Mouse (Mus musculus) C2C12 (cell line): ENCODE results near the gene Slc47a2. TPM values are rescaled to one million over a fixed set of nuclear protein-coding genes. Genes with fewer than 3 reads are reported as not detected.

Experiments used
- H3K27me3 ChIP-seq: one replicate; pipeline ENCODE4 v1.6.1; 2011; ENCODE audit not compliant: control insufficient read depth, insufficient read depth, insufficient read length
- H3K36me3 ChIP-seq: one replicate; pipeline ENCODE4 v1.6.1; 2011; ENCODE audit not compliant: control insufficient read depth, insufficient read depth
- H3K4me3 ChIP-seq: one replicate; pipeline ENCODE4 v1.5.1; 2011; ENCODE audit warnings: mild to moderate bottlenecking, control low read depth; ENCODE audit not compliant: poor library complexity, insufficient read depth, severe bottlenecking
- H3K79me2 ChIP-seq: one replicate; pipeline ENCODE4 v1.6.1; 2011; ENCODE audit not compliant: control insufficient read depth, insufficient read depth
- H3K79me3 ChIP-seq: one replicate; pipeline ENCODE4 v1.6.1; 2011; ENCODE audit warnings: low read depth, control low read depth
- H3ac ChIP-seq: one replicate; pipeline ENCODE3; 2011; ENCODE audit warnings: low read depth; ENCODE audit not compliant: control insufficient read depth, insufficient read length
- CEBPB ChIP-seq: IDR thresholded peaks from one replicate; pipeline ENCODE4 v1.6.1; 2011; ENCODE audit warnings: low read depth, mild to moderate bottlenecking, control low read depth, moderate library complexity
- CTCF ChIP-seq: IDR thresholded peaks from one replicate; pipeline ENCODE4 v1.5.1; 2011; ENCODE audit not compliant: control insufficient read depth, insufficient read depth, insufficient read length
- FOSL1 ChIP-seq: IDR thresholded peaks from one replicate; pipeline ENCODE4 v1.8.0; 2011; ENCODE audit warnings: mild to moderate bottlenecking, low read length; ENCODE audit not compliant: poor library complexity, insufficient read depth, severe bottlenecking
- MAX ChIP-seq: IDR thresholded peaks from one replicate; pipeline ENCODE4 v1.6.1; 2011; ENCODE audit warnings: mild to moderate bottlenecking, control low read depth
- MYOD1 ChIP-seq: IDR thresholded peaks from one replicate; pipeline ENCODE4 v1.6.1; 2011; ENCODE audit warnings: low read depth; ENCODE audit not compliant: control insufficient read depth, insufficient read length
- MYOG ChIP-seq: IDR thresholded peaks from one replicate; pipeline ENCODE4 v1.6.1; 2011; ENCODE audit not compliant: control insufficient read depth, insufficient read length; ENCODE audit errors: extremely low read depth
- USF1 ChIP-seq: IDR thresholded peaks from one replicate; pipeline ENCODE4 v1.6.1; 2011; ENCODE audit warnings: low read depth, mild to moderate bottlenecking, control low read depth, moderate library complexity
- polyA plus RNA-seq: library from polyadenylated mRNA; unstranded; fragments of >200 nt; fragmentation: generic; extraction: Trizol; gene quantifications from one replicate; pipeline ENCODE4 v1.2.1, GENCODE M21; 2012; ENCODE audit warnings: missing spikeins

The Slc47a2 gene
- polyA plus RNA-seq, 1 experiment, result not detected

DNA sequence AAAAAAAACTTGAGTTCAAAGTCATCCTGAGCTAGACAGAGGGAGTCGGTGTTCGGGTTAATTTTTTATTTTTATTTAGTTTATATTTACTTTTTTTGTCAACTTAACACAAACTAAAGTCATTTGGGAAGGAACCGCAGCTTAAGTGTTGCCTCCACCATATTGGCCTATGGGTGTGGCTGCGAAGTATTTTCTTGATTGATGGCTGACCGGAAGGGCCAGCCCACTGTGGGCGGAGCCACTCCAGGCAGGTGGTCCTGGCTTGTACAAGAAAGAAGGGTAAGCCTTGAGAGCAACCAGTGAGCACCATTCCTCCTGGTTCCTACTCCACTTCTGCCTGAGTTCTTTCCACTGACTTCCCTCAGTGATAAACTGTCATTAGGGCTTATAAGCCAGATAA, 21.4 kb upstream of the Slc47a2 start:
- no peak overlapping the region for H3K4me3 ChIP-seq
- H3K27me3 ChIP-seq, result peaks cover 9% of the 10 kb centered on the region
- TF ChIP-seq CEBPB (no peak), CTCF (no peak), MYOD1 (no peak), USF1 (no peak)
- H3K79me2 ChIP-seq, result no peaks in the 10 kb centered on the region
- H3K36me3 ChIP-seq, result no peaks in the 10 kb centered on the region
- H3ac ChIP-seq, result no peak overlapping the region
- H3K79me3 ChIP-seq, result no peaks in the 10 kb centered on the region

DNA sequence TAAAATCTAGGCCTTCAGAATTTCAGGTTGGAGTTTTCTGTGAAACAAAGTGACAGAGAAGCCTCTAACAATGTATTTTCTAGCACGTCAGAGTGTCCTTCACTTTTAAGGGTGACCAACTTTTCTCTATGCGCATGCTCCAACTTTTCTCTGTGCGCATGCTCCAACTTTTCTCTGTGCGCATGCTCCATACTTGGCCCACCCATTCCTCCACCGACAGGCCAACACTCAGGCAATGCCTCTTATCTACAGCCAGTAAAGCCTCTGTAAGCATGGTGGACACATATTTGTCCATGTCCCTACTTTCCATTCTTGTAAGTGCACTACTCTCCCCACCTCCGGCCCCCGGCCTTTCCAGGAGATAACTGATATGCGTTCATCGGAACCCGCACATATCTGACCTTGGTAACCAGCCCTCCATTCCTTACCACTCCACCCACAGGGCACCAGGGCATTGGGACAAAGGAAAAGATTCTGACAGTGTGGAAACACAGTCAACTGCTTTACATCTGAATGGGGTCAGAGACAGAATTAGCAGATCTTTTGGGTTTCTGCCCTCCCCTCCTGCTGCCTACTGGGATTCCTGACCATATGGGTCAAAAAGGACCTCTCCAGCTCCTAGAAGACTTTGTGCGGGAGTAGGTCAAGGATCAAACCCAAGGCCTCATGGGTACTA, 19.0 kb upstream of the Slc47a2 start:
- no peaks in the 10 kb centered on the region for H3K79me3 ChIP-seq
- no peak for TF ChIP-seq FOSL1
- TF ChIP-seq USF1, result no peak
- no peak for TF ChIP-seq CEBPB
- TF ChIP-seq MAX, result no peak
- TF ChIP-seq MYOD1, result no peak
- no peak for TF ChIP-seq CTCF
- no peak for TF ChIP-seq MYOG
- no peak overlapping the region for H3ac ChIP-seq
- H3K36me3 ChIP-seq, result no peaks in the 10 kb centered on the region
- H3K79me2 ChIP-seq, result no peaks in the 10 kb centered on the region
- H3K4me3 ChIP-seq, result no peak overlapping the region
- peaks cover 15% of the 10 kb centered on the region for H3K27me3 ChIP-seq

DNA sequence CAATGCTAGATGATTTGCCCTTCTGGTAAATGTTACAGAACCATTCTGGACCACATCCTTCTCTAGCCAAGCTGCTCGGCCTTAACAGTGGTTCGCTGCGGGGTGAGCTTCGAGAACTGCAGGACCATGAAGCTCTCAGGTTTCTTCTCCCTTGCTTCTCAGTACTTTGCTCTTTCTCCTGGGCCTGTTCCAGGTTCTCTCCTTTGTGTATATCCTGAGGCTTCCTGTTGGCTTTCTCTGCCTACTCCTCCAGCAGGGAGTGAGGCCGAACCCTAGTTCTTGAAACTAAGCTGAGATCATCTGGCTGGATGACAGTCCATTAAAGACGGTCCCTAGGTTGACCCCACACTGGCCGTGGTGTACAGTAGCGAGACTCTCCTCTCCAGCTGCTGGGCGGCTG, 13.9 kb upstream of the Slc47a2 start:
- no peaks in the 10 kb centered on the region for H3K36me3 ChIP-seq
- no peak overlapping the region for H3K4me3 ChIP-seq
- H3ac ChIP-seq, result no peak overlapping the region
- no peaks in the 10 kb centered on the region for H3K79me3 ChIP-seq
- H3K27me3 ChIP-seq, result peaks cover 11% of the 10 kb centered on the region
- no peak for TF ChIP-seq MYOG
- no peak for TF ChIP-seq CTCF
- no peak for TF ChIP-seq MYOD1
- no peak for TF ChIP-seq FOSL1
- TF ChIP-seq USF1, result no peak
- TF ChIP-seq MAX, result no peak
- TF ChIP-seq CEBPB, result no peak
- H3K79me2 ChIP-seq, result no peaks in the 10 kb centered on the region

DNA sequence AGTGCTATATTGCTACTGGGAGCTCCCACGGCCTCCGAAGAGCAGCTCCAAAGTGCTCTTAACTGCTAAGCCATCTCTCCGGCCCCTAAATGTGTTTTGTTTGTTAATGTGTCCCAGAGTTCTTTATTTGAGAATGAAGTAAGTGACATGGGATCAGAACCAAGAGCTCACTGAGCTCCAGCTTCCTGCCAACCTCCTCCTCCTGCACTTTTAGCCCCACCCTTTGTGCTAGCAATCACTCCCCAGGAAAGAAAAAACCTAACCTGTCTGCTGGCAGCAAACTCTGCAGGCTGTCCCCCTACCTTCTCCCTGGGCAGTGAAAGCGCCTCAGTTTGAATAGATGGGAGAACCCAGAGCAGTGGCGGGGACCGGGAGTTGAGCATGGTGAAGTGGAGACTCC, 13.5 kb upstream of the Slc47a2 start:
- no peak overlapping the region for H3K4me3 ChIP-seq
- TF ChIP-seq MAX (no peak), MYOD1 (no peak), USF1 (no peak), MYOG (no peak), CEBPB (no peak), FOSL1 (no peak), CTCF (no peak)

DNA sequence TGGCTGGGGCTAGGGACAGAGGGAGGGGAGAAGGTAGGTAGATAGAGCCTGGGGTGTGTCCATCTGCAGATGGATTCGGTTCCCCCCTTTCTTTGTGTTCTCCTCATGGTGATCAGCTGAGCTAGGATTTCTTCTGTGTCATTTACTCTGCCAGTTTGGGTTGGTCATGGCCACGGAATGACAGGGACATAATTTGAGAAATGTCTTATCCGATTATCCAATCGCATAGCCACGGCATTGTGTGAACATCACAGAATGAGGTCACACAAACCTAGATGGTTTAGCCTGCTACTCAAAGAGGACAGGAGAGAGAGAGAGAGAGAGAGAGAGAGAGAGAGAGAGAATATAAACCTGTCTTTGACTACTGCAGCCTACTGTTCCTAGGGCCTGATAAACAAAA, 12.7 kb upstream of the Slc47a2 start:
- Histone ChIP-seq H3K79me2 (no peaks in the 10 kb centered on the region), H3K4me3 (no peak overlapping the region), H3K27me3 (peaks cover 11% of the 10 kb centered on the region), H3ac (no peak overlapping the region), H3K79me3 (no peaks in the 10 kb centered on the region), H3K36me3 (no peaks in the 10 kb centered on the region)
- TF ChIP-seq USF1, result no peak
- TF ChIP-seq MYOD1, result no peak
- no peak for TF ChIP-seq MAX
- no peak for TF ChIP-seq CEBPB
- no peak for TF ChIP-seq FOSL1
- TF ChIP-seq MYOG, result no peak
- TF ChIP-seq CTCF, result no peak

More for the DNA sequence above, 13.5 kb upstream of the Slc47a2 start:
- H3K27me3 ChIP-seq, result peaks cover 11% of the 10 kb centered on the region
- no peaks in the 10 kb centered on the region for H3K36me3 ChIP-seq
- H3ac ChIP-seq, result no peak overlapping the region
- no peaks in the 10 kb centered on the region for H3K79me3 ChIP-seq
- H3K79me2 ChIP-seq, result no peaks in the 10 kb centered on the region

DNA sequence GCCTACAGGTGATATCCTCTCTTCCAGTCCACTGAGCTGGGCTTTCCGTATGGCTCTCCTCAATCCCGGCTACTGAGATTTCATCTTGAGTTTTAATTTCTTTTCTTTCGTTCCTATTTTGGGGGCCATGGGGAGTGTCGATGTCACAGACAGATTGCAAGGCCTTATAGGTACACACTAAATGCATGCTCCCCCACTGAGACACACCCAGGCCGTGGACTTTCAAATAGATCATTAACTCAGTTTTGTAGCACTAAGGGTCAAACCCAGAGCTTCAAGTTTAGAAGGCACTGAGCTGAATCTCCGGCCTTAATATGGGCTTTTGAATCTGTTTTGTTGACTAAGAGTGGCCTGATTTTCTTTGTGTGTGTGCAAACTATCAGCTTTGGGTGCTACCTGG, 11.7 kb upstream of the Slc47a2 start:
- TF ChIP-seq MAX (no peak), MYOG (no peak), MYOD1 (no peak), FOSL1 (no peak), USF1 (no peak), CEBPB (no peak), CTCF (no peak)

More for the DNA sequence above, 11.7 kb upstream of the Slc47a2 start:
- H3K36me3 ChIP-seq, result no peaks in the 10 kb centered on the region
- H3K79me2 ChIP-seq, result no peaks in the 10 kb centered on the region
- H3ac ChIP-seq, result no peak overlapping the region
- H3K4me3 ChIP-seq, result no peak overlapping the region
- H3K79me3 ChIP-seq, result no peaks in the 10 kb centered on the region
- H3K27me3 ChIP-seq, result peaks cover 9% of the 10 kb centered on the region
